Mouse (Mus musculus) embryonic fibroblast, embryonic 13.5 days (primary cell): ENCODE data around the gene Mtx2. TPM values are rescaled to one million over a fixed set of nuclear protein-coding genes. Genes with fewer than 3 reads are reported as not detected.
A peak's percentile ranks its signal among the peaks of the same experiment; 100 is the strongest.

Experiments
- H3K27ac ChIP-seq: 2 replicates; pipeline ENCODE4 v1.5.1; 2012; ENCODE audit warnings: low read length, control low read depth, inconsistent platforms; ENCODE audit not compliant: insufficient read depth
- H3K4me1 ChIP-seq: 2 replicates; pipeline ENCODE4 v1.6.1; 2011; ENCODE audit warnings: low read length; ENCODE audit not compliant: control insufficient read depth, insufficient read depth
- H3K4me3 ChIP-seq: 2 replicates; pipeline ENCODE4 v1.5.1; 2011; ENCODE audit warnings: mild to moderate bottlenecking, control low read depth, low read length; ENCODE audit not compliant: insufficient read depth
- CTCF ChIP-seq: IDR thresholded peaks from 2 replicates; pipeline ENCODE4 v1.5.1; 2011; ENCODE audit warnings: mild to moderate bottlenecking, control low read depth, low read length, moderate library complexity, borderline replicate concordance; ENCODE audit not compliant: insufficient read depth
- POLR2A ChIP-seq: IDR thresholded peaks from 2 replicates; pipeline ENCODE4 v1.6.1; 2011; ENCODE audit warnings: low read depth, mild to moderate bottlenecking, control low read depth, low read length, moderate library complexity
- polyA plus RNA-seq: library from polyadenylated mRNA; stranded (reverse); fragments of >200 nt; gene quantifications from 2 replicates; pipeline ENCODE4 v1.2.4, GENCODE M21; 2011; ENCODE audit warnings: low read depth; ENCODE audit not compliant: missing spikeins, insufficient read length

Gene Mtx2
- polyA plus RNA-seq, result 79.5 and 91.0 TPM in 2 replicates

DNA sequence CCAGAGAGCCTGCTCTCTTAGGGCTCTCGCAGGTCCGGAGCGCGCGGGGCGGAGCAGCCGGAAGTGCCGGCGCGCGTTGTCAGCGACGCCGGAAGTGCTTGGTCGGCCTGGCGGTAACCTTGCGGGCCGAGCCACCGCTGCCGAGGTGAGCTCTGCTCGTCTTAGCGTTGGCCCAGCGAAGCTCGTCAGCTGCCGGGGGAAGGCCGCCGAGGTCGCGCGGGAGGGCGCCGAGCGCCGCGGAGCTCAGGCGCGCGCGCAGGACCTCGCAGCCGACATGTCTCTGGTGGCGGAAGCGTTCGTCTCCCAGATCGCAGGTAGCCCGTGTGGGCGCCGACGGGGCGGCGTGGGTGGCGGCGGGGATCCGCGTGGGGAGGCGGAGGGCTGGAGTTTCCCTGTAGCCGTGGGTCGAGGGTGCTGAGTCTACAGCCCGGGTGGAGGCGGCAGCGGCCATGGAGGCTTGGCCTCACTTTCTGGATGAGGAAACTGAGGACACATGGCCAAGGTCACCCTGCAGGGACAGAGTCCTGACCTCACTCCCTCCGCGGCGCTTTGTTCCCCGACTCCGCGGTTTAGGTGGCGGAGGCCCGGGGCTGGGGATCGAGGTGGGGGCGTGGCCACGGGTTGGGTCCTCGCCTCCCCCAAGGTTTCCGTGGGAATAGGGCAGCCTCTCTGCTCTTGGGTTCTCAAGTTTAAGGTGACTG lies at the start of gene Mtx2:
TSS of gene Mtx2 (plus strand) at position 74 of the 701 bp plus-strand sequence.
- Histone ChIP-seq H3K27ac (peak within 1 kb of the TSS; percentile 28), H3K4me1 (no peaks in the 10 kb centered on the region), H3K4me3 (peak within 1 kb of the TSS; percentile 85)
- TF ChIP-seq CTCF, result no peak
- peak; percentile 76 for TF ChIP-seq POLR2A

DNA sequence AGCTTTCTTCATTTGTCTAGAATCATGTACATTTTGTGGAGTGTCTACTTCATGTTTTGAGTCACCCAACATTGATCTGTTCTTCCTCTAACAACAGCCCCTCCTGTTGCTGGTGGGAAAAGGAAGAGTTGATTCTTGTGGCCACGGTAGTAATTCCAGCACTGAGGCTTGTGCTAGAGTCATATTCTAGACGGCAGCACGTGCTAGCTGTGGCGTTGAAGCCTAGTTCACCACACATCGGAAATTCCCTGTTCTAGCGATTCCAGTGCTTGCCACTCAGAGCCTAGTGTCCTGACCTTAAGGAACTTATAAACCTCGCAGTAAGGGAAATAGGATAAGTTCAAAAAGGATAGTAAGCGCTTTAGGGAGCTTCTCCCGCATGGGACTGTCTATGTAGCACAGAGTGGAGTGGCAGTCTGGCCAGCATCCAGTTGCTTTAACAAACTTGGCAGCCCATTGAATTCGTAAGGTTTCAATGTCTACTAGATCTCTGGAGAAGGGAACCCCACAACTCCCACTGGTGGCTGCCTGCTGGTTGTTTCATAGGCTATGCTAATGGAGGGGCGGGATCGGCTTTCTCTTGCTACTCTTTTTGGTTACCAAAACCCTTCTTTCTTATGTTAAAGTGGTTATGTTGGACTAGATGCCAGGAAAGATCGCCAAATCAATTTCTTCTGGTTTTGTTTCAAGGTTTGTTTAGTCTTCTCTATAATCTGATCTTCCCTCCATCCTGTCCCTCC lies 47.9 kb upstream of the Mtx2 start:
- no peak overlapping the region for H3K4me3 ChIP-seq
- TF ChIP-seq CTCF (no peak), POLR2A (no peak)
- H3K4me1 ChIP-seq, result 0 out of 2 replicates have a peak, but pooled peaks cover 2% of the 10 kb centered on the region
- H3K27ac ChIP-seq, result no peak overlapping the region

DNA sequence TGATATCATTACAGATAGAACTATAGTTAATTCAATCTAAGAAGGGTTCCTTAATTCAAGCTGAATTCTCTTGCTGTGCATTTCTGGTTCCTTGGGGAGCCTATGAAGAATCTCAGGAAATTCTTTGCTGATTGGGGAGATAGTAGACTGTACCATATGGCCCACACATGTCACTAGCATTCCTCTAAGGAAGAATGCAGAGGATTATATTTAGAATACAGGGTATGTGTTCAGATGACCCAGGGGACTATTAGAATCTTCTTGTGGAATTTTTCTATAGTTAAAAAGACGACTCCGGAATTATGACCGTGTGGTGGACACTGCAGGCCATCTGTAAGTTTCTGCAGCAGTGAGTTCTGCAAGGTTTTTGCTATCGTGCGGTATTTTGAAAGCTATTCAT lies 44.2 kb upstream of the Mtx2 start:
- Histone ChIP-seq H3K27ac (0 out of 2 replicates have a peak overlapping the region, but pooled peaks have one; percentile 13), H3K4me1 (0 out of 2 replicates have a peak, but pooled peaks cover 2% of the 10 kb centered on the region), H3K4me3 (no peak overlapping the region)
- TF ChIP-seq CTCF (no peak), POLR2A (no peak)

DNA sequence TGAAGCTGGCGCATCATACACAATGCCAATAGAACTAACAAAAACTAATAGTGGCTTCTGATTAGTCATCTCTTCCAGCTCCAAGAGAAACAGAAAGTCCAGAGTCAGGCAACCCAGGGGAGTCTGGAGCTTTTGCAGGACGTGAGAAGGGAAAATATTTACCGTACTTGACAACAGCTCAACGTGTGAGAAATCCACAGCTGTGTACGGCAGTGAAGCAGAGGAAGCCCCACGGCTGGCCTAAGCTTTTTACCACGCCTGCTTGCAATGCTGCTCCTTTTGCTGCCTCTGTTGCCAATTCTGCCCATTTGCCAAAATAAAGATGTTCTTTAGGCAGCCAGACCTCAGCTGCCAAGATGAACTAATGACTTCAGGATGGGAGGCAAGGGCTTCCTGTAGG lies 30.1 kb upstream of the Mtx2 start:
- TF ChIP-seq POLR2A (no peak), CTCF (no peak)
- Histone ChIP-seq H3K4me1 (no peaks in the 10 kb centered on the region; the same call in 1 of the 2 replicates), H3K4me3 (no peak overlapping the region), H3K27ac (no peak overlapping the region)

DNA sequence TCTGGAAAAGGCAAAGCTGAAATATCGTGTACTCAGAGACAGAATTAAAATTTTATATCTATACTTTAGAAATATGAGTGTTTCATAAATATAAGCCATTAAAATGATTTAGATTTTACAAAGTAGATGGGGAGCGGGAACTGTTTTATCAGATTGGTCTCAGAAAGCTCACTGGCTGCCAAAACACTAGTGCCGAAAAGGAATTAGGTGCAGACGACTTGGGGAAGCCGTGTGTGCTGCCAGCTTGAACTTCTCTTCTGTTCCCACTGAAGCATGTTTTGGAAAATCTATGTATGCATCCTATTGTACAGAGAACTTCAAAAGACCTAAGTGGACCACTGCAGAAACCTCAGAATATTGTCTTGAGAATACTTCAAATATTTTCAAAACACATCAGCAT lies 17.2 kb upstream of the Mtx2 start:
- TF ChIP-seq CTCF, result no peak
- TF ChIP-seq POLR2A, result no peak
- Histone ChIP-seq H3K4me1 (no peaks in the 10 kb centered on the region), H3K4me3 (no peak overlapping the region), H3K27ac (no peak overlapping the region)

DNA sequence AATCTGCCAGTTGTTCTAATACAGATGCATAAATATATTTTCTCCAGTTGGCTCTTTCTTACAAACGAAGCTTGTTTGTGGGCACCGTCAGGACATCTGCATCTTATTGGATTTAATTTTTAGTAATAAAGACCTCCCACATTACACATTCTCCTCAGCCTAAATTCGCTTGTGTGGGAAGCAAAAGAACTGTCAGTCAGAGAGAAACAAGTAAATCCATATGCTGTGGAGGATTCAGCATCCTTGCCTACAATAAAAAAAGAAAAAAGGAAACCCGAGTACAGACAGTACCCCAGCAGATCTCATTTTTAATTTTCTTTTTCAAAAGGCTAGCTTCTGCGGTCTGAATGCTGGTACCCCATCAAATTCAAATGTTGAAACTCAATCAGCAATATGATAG lies 2.9 kb upstream of the Mtx2 start:
- no peak for TF ChIP-seq CTCF
- TF ChIP-seq POLR2A, result no peak
- H3K4me1 ChIP-seq, result peaks cover 2% of the 10 kb centered on the region; the same call in 1 of the 2 replicates
- no peak overlapping the region for H3K4me3 ChIP-seq
- no peak overlapping the region for H3K27ac ChIP-seq

DNA sequence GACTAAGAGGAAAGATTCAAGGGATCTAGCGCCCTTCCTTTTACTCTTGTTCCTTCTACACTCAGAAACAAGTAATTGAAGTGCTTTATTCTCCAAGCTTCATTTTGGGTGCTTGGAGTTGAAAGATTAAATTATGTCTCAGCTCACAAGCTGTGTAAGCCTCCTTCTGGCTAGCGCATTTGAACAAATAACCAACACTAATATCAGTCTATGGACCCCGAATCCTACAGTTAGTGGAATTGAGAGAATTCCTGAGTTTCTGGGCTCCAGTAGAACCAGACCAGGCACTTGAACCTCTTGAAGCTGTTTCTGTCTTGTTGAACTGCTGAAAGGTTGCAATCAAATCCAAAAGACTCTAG lies 253 bp upstream of the Mtx2 start:
- H3K4me3 ChIP-seq, result peak overlapping the region; percentile 85
- TF ChIP-seq CTCF (no peak), POLR2A (no peak)
- H3K27ac ChIP-seq, result peak overlapping the region; percentile 24; the same call in 1 of the 2 replicates
- no peaks in the 10 kb centered on the region for H3K4me1 ChIP-seq

DNA sequence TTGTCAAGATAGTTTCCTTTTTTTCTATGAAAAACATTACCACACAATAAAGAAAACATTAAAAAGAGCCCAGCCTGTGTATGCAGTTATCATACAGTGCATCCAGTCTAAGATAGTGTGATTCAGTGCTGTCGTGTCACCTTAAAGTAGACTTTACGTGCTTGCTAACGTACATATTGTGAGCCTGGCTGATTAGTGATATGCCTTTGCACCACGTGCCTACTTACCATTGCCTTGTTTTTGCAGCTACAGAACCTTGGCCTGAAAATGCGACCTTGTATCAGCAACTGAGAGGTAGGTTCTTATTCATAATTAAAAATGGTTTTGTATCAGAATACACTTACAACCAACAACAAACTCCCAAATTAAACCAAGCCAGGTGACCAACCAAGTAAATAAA lies 21.4 kb downstream of the Mtx2 start:
- TF ChIP-seq POLR2A (no peak), CTCF (no peak)
- Histone ChIP-seq H3K4me3 (no peak overlapping the region), H3K27ac (no peak overlapping the region), H3K4me1 (no peaks in the 10 kb centered on the region)

DNA sequence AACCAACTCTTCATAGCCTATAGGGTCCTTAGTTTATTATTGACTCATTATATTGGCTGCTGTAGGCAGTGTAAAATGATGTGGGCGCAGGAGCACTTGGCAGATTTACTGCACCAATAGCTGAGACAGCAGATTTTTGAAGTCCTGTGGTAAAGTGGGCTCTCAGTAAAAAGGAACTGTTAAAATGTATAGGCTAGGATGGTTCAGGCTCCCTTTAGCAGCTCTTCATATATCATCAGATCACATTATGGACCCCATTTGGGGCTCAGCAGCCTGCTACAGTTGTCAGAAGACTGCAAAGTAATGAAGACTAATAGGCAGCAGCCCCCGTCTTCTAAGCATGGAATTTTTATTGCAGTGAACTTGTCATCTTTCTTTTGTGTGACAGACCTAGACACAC lies 21.9 kb downstream of the Mtx2 start:
- Histone ChIP-seq H3K4me3 (no peak overlapping the region), H3K4me1 (no peaks in the 10 kb centered on the region), H3K27ac (no peak overlapping the region)
- TF ChIP-seq CTCF, result no peak
- no peak for TF ChIP-seq POLR2A

DNA sequence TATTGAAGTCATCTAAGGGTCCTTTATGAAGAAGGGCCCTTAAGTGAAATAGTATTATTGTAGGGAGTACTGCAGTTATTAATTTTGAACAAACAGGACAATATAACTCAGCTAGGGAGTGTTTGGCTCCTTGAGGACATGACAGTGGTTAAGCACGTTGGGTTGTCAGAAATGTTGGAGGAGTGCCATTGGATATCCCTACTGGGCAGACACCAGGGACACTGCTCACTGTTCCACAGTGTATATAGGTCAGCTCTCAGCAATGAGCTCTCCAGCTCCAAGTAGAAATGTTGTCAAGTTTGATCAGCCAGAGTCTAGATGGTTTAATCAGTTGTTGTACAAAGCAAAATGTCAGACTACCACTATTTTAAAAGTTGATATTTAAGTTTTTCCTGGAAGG lies 24.4 kb downstream of the Mtx2 start:
- TF ChIP-seq CTCF (no peak), POLR2A (no peak)
- H3K27ac ChIP-seq, result no peak overlapping the region
- H3K4me3 ChIP-seq, result no peak overlapping the region
- H3K4me1 ChIP-seq, result peaks cover 2% of the 10 kb centered on the region; the same call in 1 of the 2 replicates
